Mouse (Mus musculus): ENCODE measurements around the gene Gm17409. TPM values are rescaled to one million over a fixed set of nuclear protein-coding genes. Genes with fewer than 3 reads are reported as not detected.

Gene Gm17409
- polyA plus RNA-seq, 1 experiment from 2014 or later = not detected

DNA sequence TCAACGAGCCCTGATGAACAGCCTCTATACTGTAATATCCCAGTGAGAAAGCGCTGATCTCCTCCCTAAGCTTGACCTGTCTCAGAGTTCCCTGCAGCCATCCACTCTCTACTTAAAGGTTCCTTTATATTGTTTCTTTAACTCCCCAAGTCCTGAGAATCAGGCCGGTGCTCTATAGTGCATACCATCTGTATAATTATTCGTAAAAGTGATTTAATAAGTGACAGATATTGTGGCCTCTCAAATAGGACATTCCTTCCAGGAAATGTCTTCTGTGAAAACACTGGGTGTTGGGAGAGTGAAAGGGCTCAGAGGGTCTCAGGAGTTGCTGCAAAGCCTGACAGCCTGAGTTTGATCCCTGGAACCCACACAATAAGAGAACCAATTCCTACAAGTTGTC is 8.2 kb downstream of the Gm17409 start:
- no peak for DNase-seq (ENCODE audit: low spot score)
- 93% methylated on average over 4 of the region's 4 CpGs for WGBS

DNA sequence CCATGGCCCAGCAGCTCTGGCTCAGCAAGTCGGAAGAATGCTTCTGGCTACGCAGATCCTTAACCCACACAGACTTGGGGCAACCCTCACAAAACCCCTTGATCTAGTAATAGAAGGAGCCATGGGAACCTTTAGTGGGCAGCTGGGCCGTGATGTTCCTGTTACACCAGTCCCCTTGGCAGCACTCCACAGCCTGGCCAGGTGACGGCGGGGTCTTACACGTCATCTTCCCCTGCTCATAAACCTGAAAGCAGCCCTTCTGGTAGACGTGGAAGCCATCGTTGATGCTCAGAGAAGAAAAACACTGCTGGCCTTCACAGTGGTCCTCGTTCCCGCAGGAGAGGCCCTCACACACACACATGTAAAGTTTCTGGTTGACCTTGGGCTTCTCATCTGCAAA is 9.6 kb downstream of the Gm17409 start:
- peaks cover 2% of the 10 kb centered on the region; the same call in 1 of the 2 replicates for H3K4me1 ChIP-seq (replicated peaks; ENCODE audit: control insufficient read depth, insufficient read depth, low read length)
- no peak for DNase-seq (ENCODE audit: low spot score)
- H3K27ac ChIP-seq (ENCODE audit: low read depth, low read length) = no peak overlapping the region
- WGBS = 88% methylated on average over 10 of the region's 10 CpGs
- H3K9ac ChIP-seq (ENCODE audit: low read length) = no peak overlapping the region
- no peaks in the 10 kb centered on the region for H3K9me3 ChIP-seq (ENCODE audit: control insufficient read depth, low read length)
- no peak overlapping the region for H3K4me3 ChIP-seq (ENCODE audit: low read depth, low read length)
- no peaks in the 10 kb centered on the region; the same call in 1 of the 2 replicates for H3K36me3 ChIP-seq (ENCODE audit: control insufficient read depth, insufficient read depth, low read length)
- H3K4me2 ChIP-seq (ENCODE audit: low read depth, low read length, severe bottlenecking) = no peak overlapping the region
- ATAC-seq (replicated peaks; ENCODE audit: low FRiP score) = no peak
- no peaks in the 10 kb centered on the region for H3K27me3 ChIP-seq (ENCODE audit: control insufficient read depth, insufficient read depth, low read length)

More for the DNA sequence above, 8.2 kb downstream of the Gm17409 start:
- no peaks in the 10 kb centered on the region for H3K27me3 ChIP-seq (ENCODE audit: control insufficient read depth, insufficient read depth, low read length)
- no peak overlapping the region for H3K4me3 ChIP-seq (ENCODE audit: low read depth, low read length)
- no peaks in the 10 kb centered on the region for H3K9me3 ChIP-seq (ENCODE audit: control insufficient read depth, low read length)
- H3K27ac ChIP-seq (ENCODE audit: low read depth, low read length) = no peak overlapping the region
- H3K4me2 ChIP-seq (ENCODE audit: low read depth, low read length, severe bottlenecking) = no peak overlapping the region
- ATAC-seq (replicated peaks; ENCODE audit: low FRiP score) = no peak
- H3K9ac ChIP-seq (ENCODE audit: low read length) = no peak overlapping the region
- no peaks in the 10 kb centered on the region; the same call in 1 of the 2 replicates for H3K4me1 ChIP-seq (replicated peaks; ENCODE audit: control insufficient read depth, insufficient read depth, low read length)
- no peaks in the 10 kb centered on the region; the same call in 1 of the 2 replicates for H3K36me3 ChIP-seq (ENCODE audit: control insufficient read depth, insufficient read depth, low read length)

DNA sequence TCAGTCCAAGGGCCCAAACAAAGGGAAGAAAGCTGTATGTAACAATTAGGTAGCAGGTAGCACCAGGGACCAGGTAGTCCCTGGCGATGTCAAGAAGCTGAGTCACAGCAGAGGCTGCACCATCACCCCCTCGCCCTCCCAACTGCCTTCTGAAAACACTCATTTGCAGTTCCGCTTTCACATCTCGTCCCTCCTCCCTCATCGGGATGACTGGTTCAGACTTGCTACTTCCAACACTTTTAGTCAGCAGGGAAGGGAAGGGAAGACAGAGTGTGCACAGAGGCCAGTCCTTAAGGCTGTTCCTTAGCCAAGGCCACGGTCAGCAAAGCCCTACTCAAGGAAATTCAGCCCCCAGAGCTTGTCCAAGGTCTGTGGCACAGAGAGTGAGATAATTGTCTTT is 10.8 kb downstream of the Gm17409 start:
- no peak for ATAC-seq (replicated peaks; ENCODE audit: low FRiP score)
- H3K9ac ChIP-seq (ENCODE audit: low read length) = no peak overlapping the region
- DNase-seq (ENCODE audit: low spot score) = no peak
- WGBS = 87% methylated on average over 6 of the region's 6 CpGs
- H3K4me1 ChIP-seq (replicated peaks; ENCODE audit: control insufficient read depth, insufficient read depth, low read length) = peaks cover 7% of the 10 kb centered on the region; the same call in 1 of the 2 replicates
- H3K4me3 ChIP-seq (ENCODE audit: low read depth, low read length) = no peak overlapping the region
- no peaks in the 10 kb centered on the region for H3K27me3 ChIP-seq (ENCODE audit: control insufficient read depth, insufficient read depth, low read length)
- no peaks in the 10 kb centered on the region for H3K9me3 ChIP-seq (ENCODE audit: control insufficient read depth, low read length)
- no peak overlapping the region for H3K4me2 ChIP-seq (ENCODE audit: low read depth, low read length, severe bottlenecking)
- no peaks in the 10 kb centered on the region; the same call in 1 of the 2 replicates for H3K36me3 ChIP-seq (ENCODE audit: control insufficient read depth, insufficient read depth, low read length)
- no peak overlapping the region for H3K27ac ChIP-seq (ENCODE audit: low read depth, low read length)

DNA sequence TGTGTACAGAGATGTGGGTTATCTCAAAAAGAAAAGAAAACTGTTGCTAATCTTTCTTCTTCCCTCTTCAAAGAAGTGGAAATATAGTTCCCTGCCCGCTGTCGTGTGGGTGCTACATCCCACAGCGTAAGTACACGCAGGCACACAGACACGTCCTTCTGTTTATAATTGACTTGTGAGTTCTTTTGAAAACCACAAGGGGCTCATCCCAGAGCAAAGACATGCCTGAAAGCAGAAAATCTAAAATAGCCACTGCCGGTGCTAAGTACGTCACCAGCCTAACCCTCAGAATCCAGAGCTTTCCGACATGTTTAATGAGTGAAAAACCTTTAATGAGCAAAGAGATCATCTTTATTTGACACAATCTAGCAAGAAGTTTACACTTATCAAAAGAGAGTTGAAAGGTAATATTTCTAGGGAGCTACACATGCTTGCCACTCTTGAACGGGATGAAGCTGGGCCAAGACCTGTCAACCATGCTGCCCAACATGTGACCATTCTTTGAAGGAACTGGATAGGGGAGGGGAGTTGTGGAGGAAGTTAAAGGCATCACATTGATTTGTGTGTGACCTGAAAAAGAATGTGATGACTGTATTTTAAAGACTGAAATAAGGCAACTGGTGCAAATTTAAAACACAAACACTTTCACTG is 11.7 kb downstream of the Gm17409 start:
- WGBS = 86% methylated on average over 9 of the region's 9 CpGs
- Histone ChIP-seq H3K4me3 (ENCODE audit: low read depth, low read length) (no peak overlapping the region), H3K27ac (ENCODE audit: low read depth, low read length) (no peak overlapping the region), H3K9me3 (ENCODE audit: control insufficient read depth, low read length) (no peaks in the 10 kb centered on the region), H3K4me1 (replicated peaks; ENCODE audit: control insufficient read depth, insufficient read depth, low read length) (peaks cover 7% of the 10 kb centered on the region; the same call in 1 of the 2 replicates), H3K4me2 (ENCODE audit: low read depth, low read length, severe bottlenecking) (no peak overlapping the region), H3K36me3 (ENCODE audit: control insufficient read depth, insufficient read depth, low read length) (no peaks in the 10 kb centered on the region; the same call in 1 of the 2 replicates), H3K9ac (ENCODE audit: low read length) (no peak overlapping the region), H3K27me3 (ENCODE audit: control insufficient read depth, insufficient read depth, low read length) (no peaks in the 10 kb centered on the region)
- no peak for ATAC-seq (replicated peaks; ENCODE audit: low FRiP score)
- no peak for DNase-seq (ENCODE audit: low spot score)

DNA sequence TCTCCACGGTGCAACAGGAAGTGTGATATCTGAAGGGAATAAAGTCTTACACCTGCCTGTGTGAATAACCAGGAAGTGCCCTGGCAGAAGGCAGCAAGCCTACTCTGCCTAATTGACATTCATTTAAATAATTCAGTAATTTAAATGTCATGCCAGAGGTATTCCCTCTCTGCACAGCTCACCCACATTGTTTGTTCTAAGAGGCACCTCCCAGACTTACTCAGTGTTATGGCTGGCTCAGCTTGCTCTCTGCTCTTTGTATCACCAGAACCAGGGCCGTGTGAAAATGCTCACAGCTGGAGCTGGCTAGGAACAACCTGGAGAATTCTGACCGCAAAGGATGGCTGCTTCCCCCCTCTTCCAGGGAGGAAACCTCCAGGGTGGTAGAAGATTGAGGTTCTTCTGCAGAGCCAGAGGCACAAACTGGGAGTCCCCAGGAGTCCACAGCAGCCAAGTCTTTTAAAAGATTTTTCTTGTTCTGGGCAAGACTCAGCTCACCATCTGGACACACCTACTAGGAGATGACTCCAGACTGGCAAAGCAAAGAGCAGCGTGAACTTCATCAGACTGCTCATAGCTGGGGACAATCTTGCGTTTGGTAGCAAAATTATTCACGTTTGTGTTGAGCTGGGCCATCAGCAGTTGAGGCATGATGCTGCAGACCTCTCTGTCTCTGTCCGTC is 14.5 kb downstream of the Gm17409 start:
- Histone ChIP-seq H3K4me1 (replicated peaks; ENCODE audit: control insufficient read depth, insufficient read depth, low read length) (peaks cover 15% of the 10 kb centered on the region; the same call in 1 of the 2 replicates), H3K9me3 (ENCODE audit: control insufficient read depth, low read length) (no peaks in the 10 kb centered on the region), H3K4me3 (ENCODE audit: low read depth, low read length) (no peak overlapping the region), H3K4me2 (ENCODE audit: low read depth, low read length, severe bottlenecking) (no peak overlapping the region), H3K36me3 (ENCODE audit: control insufficient read depth, insufficient read depth, low read length) (no peaks in the 10 kb centered on the region), H3K27me3 (ENCODE audit: control insufficient read depth, insufficient read depth, low read length) (no peaks in the 10 kb centered on the region), H3K9ac (ENCODE audit: low read length) (no peak overlapping the region), H3K27ac (ENCODE audit: low read depth, low read length) (no peak overlapping the region)
- WGBS = 74% methylated on average over 7 of the region's 7 CpGs
- no peak for DNase-seq (ENCODE audit: low spot score)
- ATAC-seq (replicated peaks; ENCODE audit: low FRiP score) = no peak

DNA sequence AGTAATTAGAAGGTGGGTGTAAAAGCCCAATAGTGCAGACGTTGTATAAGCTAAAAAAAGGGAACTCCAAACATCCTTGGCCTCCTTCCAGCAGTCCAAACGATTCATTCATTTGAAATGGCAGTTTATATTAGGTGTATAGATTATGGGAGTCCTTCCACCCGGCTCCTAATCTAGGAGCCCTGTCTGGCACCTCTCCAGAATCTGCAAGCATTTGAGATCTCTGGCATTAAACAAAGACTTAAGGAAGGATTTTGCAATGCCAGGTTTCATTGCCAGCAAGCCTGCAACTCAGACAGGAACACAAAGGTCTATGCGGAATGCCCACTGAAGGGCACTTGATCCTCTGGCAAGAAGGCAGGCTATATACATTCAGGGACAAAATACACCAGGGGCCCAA is 15.2 kb downstream of the Gm17409 start:
- Histone ChIP-seq H3K4me2 (ENCODE audit: low read depth, low read length, severe bottlenecking) (no peak overlapping the region), H3K9me3 (ENCODE audit: control insufficient read depth, low read length) (no peaks in the 10 kb centered on the region), H3K4me3 (ENCODE audit: low read depth, low read length) (no peak overlapping the region), H3K36me3 (ENCODE audit: control insufficient read depth, insufficient read depth, low read length) (no peaks in the 10 kb centered on the region), H3K27ac (ENCODE audit: low read depth, low read length) (no peak overlapping the region), H3K27me3 (ENCODE audit: control insufficient read depth, insufficient read depth, low read length) (no peaks in the 10 kb centered on the region), H3K9ac (ENCODE audit: low read length) (no peak overlapping the region), H3K4me1 (replicated peaks; ENCODE audit: control insufficient read depth, insufficient read depth, low read length) (peaks cover 15% of the 10 kb centered on the region; the same call in 1 of the 2 replicates)
- WGBS = 63% methylated on average over 4 of the region's 4 CpGs
- DNase-seq (ENCODE audit: low spot score) (no peak), ATAC-seq (replicated peaks; ENCODE audit: low FRiP score) (no peak)

DNA sequence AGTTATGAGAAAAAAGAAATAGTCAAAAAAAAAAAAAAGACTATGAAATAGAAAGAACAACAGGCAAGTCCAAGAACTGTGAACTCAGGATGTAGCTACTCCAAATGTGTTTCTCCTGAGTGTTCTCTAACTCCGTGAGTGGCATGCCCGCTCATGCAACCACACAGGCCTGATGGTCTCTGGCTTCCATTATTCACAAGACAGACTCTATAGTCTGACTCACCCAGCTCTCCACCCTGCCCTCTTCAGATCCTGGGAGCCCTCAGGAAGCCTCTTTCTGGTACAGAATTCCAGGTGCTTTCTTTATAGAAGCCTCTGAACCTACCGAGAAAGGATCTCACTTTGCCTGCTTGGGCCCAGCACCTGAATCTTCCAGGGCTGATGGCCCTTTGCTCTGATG is 15.8 kb downstream of the Gm17409 start:
- H3K4me2 ChIP-seq (ENCODE audit: low read depth, low read length, severe bottlenecking) = no peak overlapping the region
- no peaks in the 10 kb centered on the region for H3K36me3 ChIP-seq (ENCODE audit: control insufficient read depth, insufficient read depth, low read length)
- H3K27ac ChIP-seq (ENCODE audit: low read depth, low read length) = no peak overlapping the region

DNA sequence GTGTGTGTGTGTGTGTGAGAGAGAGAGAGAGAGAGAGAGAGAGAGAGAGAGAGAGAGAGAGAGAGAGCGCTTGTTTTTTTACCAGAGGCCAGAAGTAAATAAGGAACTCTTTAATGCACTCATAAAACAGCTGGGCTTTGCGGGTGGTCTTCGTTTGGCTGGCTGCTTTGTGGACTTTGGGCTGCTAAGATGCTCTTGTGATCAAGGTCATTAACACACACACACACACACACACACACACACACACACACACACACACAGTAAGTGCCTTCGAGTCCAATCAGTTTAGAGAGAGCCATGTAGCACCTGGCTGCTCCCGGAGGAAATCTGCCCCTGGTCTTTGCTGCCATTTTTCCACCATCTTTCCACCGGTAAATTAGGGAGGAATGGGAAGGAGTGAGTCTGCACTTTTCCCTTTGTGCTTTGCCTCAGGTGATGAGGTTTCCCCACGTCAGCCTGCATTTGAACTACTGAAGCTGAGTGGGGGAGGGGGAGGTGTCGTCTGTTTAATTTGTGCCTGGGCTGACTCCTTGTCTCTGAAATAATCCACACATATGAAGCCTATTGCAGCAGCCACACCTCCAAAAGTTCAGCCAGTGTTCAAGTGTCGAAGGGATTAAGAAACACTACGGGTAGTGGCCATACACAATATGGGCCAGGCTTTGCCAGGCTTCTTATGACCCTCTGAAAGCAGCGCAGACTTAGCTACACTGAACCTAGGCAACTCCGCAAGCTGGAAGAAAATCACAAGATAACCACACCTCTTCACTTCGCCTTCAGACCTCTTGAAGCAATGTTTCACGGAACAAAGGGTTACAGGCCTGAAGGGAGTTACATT is 16.7 kb downstream of the Gm17409 start:
- Histone ChIP-seq H3K9ac (ENCODE audit: low read length) (no peak overlapping the region), H3K27me3 (ENCODE audit: control insufficient read depth, insufficient read depth, low read length) (no peaks in the 10 kb centered on the region), H3K4me2 (ENCODE audit: low read depth, low read length, severe bottlenecking) (no peak overlapping the region), H3K9me3 (ENCODE audit: control insufficient read depth, low read length) (no peaks in the 10 kb centered on the region; the same call in 1 of the 2 replicates), H3K4me1 (replicated peaks; ENCODE audit: control insufficient read depth, insufficient read depth, low read length) (peaks cover 15% of the 10 kb centered on the region; the same call in 1 of the 2 replicates), H3K27ac (ENCODE audit: low read depth, low read length) (0 out of 2 replicates have a peak overlapping the region, but pooled peaks have one; percentile 21), H3K4me3 (ENCODE audit: low read depth, low read length) (no peak overlapping the region), H3K36me3 (ENCODE audit: control insufficient read depth, insufficient read depth, low read length) (no peaks in the 10 kb centered on the region)
- DNase-seq (ENCODE audit: low spot score) (no peak), ATAC-seq (replicated peaks; ENCODE audit: low FRiP score) (peak; percentile 60; the same call in 1 of the 2 replicates)
- WGBS = 50% methylated on average over 14 of the region's 14 CpGs

More for the DNA sequence above, 15.8 kb downstream of the Gm17409 start:
- Histone ChIP-seq H3K9me3 (ENCODE audit: control insufficient read depth, low read length) (no peaks in the 10 kb centered on the region), H3K4me3 (ENCODE audit: low read depth, low read length) (no peak overlapping the region), H3K4me1 (replicated peaks; ENCODE audit: control insufficient read depth, insufficient read depth, low read length) (peaks cover 15% of the 10 kb centered on the region; the same call in 1 of the 2 replicates), H3K9ac (ENCODE audit: low read length) (no peak overlapping the region), H3K27me3 (ENCODE audit: control insufficient read depth, insufficient read depth, low read length) (no peaks in the 10 kb centered on the region)
- ATAC-seq (replicated peaks; ENCODE audit: low FRiP score) = no peak
- DNase-seq (ENCODE audit: low spot score) = no peak
- WGBS = 90% methylated on average over 3 of the region's 3 CpGs
